Mouse (Mus musculus): ENCODE measurements around the gene Abtb2.

GRCm38 (mm10) chr2:103607926-103608325 is 41.8 kb downstream of the Abtb2 start:
- TF ChIP-seq POLR2A (IDR thresholded peaks at IDR 0.05; ENCODE audit: low read depth, low read length) (no peak), CTCF (IDR thresholded peaks at IDR 0.05; ENCODE audit: borderline replicate concordance, insufficient read depth, low read length) (no peak)
